Mouse (Mus musculus) C2C12 (cell line): ENCODE measurements at regions not wholly inside any gene's neighbourhood (a gene's known extent, or its start where the extent isn't known, plus 50 kb on each side); places are given as distances from the start of the nearest gene placed in this dataset.

Source experiments
- CTCF ChIP-seq: IDR thresholded peaks from one replicate; pipeline ENCODE4 v1.5.1; 2011; ENCODE audit not compliant: control insufficient read depth, insufficient read depth, insufficient read length
- MAX ChIP-seq: IDR thresholded peaks from one replicate; pipeline ENCODE4 v1.6.1; 2011; ENCODE audit warnings: mild to moderate bottlenecking, control low read depth
- MYOD1 ChIP-seq: IDR thresholded peaks from one replicate; pipeline ENCODE4 v1.6.1; 2011; ENCODE audit warnings: low read depth; ENCODE audit not compliant: control insufficient read depth, insufficient read length
- USF1 ChIP-seq: IDR thresholded peaks from one replicate; pipeline ENCODE4 v1.6.1; 2011; ENCODE audit warnings: low read depth, mild to moderate bottlenecking, control low read depth, moderate library complexity

DNA sequence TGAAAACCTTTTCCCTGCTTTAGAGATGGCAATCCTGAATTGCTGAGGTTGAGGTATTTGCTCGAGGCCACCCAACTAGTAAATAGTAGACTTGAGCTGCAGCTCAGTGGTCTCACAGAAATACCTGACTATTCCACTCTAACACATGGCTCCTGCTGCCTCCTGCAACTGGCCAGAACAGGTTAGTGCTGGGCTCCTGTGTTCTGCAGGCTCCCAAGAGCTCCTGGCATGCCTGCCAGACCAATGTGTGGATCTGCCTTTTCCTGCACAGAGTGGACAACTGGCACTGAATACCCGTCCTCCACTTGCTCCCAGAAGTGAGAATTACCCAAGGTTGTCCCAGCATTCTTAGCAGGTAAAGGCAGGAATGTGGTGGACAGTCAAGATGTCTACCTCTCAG is 191.2 kb downstream of the Bcl11a start:
- TF ChIP-seq CTCF (no peak), MAX (no peak), USF1 (no peak), MYOD1 (no peak)
